Mouse (Mus musculus) cerebellum, adult 9-11 months (tissue): ENCODE results near the gene Zfp738.
"Not testable (repeated sequence)": the region's sequence is repeated elsewhere in the genome, so short reads cannot be mapped to it uniquely, and the experiment has no call there.

Experiments
- DNase-seq: peaks from one replicate; pipeline ENCODE4 v3.0.0; 2022

Gene Zfp738

GRCm38 (mm10) chr13:67686971-67687370 lies at the start of gene Zfp738:
Zfp738 (minus strand) TSS chr13:67687071.
- DNase-seq = no peak

- DNase-seq = not testable (repeated sequence)
Observed at GRCm38 (mm10) chr13:67734391-67734790, 47.5 kb upstream of the Zfp738 start.

DNA sequence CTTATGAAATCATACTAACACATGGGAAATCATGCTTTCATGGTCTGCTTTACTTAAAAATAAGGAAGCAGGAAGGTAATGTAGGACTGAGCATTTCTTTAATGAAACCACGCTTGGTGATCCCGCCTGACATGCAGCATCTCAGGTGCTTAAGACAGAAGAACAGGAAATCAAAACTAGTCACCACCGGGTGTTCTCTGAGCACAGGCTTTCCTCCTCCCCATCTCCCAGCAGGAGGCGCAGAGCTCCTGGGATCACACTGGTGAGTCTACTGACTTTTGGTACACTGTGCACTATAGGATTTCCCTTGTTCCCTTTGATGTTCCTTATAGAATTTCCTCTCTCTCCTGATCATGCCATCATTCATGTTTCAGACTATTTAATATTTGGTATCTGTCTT lies 42.6 kb upstream of the Zfp738 start:
- peak; percentile 33 for DNase-seq

- DNase-seq = peak; percentile 75
Observed at GRCm38 (mm10) chr13:67728641-67729318, 41.9 kb upstream of the Zfp738 start, which contains the start of gene Zfp65. Zfp65 (minus strand) TSS chr13:67729173.

- DNase-seq = no peak
Observed at GRCm38 (mm10) chr13:67728106-67728505, 41.2 kb upstream of the Zfp738 start.

DNA sequence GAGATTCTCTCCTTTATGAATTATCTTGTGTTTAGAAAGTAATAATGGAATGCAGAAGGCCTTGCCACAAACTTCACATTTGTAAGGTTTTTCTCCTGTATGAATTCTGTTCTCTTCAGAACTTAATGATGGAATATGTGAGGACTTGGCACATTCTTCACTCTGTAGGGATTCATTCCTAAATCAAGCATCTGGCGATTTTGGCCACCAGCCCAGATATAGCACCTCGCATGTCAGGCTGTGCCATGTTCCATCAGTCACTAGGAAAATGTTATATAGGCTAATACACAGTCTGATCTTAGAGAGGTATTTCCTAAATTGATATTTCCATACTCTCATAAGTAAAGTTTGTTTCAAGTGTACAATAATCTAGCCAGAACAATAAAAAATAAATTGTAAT lies 38.5 kb upstream of the Zfp738 start:
- peak; percentile 33 for DNase-seq

DNA sequence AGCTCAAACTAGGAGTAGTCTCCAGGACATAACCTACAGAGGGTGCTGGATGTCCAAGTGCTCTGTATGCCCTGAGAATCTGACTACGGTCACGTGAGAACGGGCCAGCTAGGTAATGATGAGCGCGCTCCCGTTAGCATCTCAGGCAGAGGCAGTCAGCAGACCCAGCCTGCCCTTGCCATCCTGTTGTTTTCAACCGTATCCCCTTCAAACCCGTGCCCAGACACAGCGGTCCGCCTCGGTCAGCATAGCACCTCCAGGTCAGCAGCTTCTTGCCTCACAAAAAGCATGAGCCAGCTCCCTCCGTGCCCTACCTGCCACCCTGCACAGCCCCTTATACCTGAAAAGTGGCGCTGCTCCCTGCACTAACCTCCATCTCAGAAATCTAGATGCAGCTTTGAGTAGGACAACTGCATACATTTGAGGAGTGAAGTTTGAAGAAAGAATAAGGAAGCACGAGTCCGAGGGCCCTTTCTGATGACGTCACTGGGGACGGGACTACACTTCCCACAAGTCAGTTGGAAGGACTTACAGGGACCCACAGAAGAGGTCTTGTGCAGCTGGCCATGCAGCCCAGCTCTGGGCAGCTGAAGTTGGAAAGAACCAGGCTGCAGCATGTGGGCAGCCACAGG lies 37.1 kb upstream of the Zfp738 start:
- DNase-seq = peak; percentile 90

GRCm38 (mm10) chr13:67683841-67684240 lies 3.0 kb downstream of the Zfp738 start:
- DNase-seq = not testable (repeated sequence)

DNA sequence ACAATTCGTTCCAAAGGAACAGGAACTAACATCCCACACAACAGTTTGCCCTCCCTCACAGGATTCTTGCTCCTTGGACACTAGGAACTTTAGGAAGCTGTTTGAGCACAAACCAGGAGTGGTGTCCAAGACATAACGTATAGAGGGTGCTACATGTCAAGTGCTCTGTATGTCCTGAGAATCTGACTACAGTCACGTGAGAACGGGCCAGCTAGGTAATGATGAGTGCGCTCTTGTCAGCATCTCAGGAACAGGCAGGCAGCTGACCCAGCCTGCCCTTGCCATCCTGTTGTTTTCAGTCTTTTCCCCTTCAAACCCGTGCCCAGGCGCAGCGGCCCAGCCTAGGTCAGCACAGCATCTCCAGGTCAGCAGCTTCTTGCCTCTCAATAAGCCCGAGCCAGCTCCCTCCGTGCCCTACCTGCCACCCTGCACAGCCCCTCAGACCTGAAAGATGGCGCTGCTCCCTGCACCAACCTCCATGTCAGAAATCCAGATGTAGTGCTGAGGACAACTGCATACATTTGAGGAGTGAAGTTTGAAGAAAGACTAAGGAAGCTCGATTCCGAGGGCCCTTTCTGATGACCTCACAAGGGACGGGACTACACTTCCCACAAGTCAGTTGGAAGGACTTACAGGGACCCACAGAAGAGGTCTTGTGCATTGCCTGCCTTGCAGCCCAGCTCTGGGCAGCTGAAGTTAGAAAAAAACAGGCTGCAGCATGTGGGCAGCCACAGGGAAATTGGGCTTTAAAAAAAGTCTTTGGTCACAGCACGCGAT lies 3.7 kb downstream of the Zfp738 start:
- DNase-seq = peak; percentile 88

GRCm38 (mm10) chr13:67674902-67675301 lies 12.0 kb downstream of the Zfp738 start:
- no peak for DNase-seq

- no peak for DNase-seq
Observed at GRCm38 (mm10) chr13:67652496-67652895, 34.4 kb downstream of the Zfp738 start.

DNA sequence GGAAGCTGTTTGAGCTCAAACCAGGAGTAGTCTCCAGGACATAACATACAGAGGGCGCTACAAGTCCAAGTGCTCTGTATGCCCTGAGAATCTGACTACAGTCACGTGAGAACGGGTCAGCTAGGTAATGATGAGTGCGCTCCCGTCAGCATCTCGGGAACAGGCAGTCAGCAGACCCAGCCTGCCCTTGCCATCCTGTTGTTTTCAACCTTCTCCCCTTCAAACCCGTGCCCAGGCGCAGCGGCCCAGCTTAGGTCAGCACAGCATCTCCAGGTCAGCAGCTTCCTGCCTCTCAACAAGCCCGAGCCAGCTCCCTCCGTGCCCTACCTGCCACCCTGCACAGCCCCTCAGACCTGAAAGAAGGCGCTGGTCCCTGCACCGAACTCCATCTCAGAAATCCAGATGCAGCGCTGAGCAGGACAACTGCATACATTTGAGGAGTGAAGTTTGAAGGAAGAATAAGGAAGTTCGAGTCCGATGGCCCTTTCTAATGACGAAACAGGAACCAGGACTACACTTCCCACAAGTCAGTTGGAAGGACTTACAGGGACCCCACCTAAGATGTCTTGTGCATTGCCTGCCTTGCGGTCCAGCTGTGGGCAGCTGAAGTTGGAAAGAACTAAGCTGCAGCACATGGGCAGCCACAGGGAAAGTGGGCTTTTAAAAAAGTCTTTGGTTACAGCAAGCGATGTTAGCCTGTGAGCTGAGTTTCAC lies 49.4 kb downstream of the Zfp738 start, which contains the start of the genes Gm49345 and Zfp729a:
Gm49345 (minus strand) TSS at position 476 of the 714 bp plus-strand sequence.
Zfp729a (minus strand) TSS at position 498 of the 714 bp plus-strand sequence.
- DNase-seq = peak; percentile 86

DNA sequence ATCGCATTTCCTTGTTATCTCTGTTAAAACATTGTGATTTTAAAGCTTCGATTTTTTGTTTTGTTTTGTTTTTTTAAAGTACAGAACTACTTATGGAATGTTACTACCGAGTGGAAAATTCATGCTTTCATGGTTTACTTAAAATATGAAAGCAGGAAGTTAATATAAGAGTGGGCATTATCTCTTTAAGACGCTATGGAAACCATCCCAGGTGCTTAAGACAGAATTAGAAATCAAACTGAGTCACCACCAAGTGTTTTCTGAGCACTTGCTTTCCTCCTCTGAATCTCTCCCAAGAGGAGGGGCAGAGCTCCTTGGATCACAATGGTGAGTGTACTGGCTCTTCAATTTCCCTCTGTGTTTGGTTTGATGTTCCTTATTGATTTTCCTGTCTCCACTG lies 76.8 kb downstream of the Zfp738 start:
- DNase-seq = peak; percentile 5

DNA sequence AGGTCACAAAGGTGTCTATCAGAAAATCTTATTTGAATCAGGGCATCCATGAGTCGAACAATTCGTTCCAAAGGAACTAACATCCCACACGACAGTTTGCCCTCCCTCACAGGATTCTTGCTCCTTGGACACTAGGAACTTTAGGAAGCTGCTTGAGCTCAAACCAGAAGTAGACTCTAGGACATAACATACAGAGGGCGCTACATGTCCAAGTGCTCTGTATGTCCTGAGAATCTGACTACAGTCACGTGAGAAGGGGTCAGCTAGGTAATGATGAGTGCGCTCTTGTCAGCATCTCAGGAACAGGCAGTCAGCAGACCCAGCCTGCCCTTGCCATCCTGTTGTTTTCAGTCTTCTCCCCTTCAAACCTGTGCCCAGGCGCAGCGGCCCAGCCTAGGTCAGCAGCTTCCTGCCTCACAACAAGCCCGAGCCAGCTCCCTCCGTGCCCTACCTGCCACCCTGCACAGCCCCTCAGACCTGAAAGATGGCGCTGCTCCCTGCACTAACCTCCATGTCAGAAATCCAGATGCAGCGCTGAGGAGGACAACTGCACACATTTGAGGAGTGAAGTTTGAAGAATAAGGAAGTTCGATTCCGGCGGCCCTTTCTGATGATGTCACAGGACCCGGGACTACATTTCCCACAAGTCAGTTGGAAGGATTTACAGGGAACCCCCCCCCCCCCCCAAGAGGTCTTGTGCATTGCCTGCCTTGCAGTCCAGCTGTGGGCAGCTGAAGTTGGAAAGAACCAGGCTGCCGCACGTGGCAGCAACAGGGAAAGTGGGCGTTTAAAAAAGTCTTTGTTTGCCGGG lies 77.6 kb downstream of the Zfp738 start, which contains the start of gene Zfp729b:
Zfp729b (minus strand) TSS at position 642 of the 811 bp plus-strand sequence.
- DNase-seq = peak; percentile 87
